Mouse (Mus musculus) retina, postnatal 1 day (tissue): ENCODE measurements around the gene Acrv1.
"Not testable (repeated sequence)": the region's sequence is repeated elsewhere in the genome, so short reads cannot be mapped to it uniquely, and the experiment has no call there.

ENCODE experiments used
- DNase-seq: peaks from one replicate; pipeline ENCODE4 v3.0.0-alpha.2; 2012

The Acrv1 gene

DNA sequence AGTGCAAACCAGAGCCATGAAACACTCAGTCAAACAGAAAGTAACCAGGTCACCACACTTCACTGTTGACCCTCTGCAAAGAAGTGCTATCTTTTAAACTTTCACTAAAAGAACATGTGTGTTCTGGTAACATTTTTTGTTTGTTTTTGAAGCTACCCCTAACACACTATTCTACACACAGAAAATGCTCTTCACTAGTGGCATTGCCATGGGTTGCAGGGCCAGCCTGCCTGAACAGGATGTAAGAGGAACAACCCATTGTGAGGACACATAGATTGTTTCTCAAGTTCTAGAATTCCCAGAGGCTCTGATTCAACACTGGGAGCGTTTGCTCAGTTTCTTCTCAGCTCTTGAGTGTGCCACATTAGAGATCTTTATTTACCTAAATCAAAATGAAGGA is at the start of gene Acrv1:
Gene Acrv1 (plus strand): TSS at position 301 of the 400 bp plus-strand sequence.
- no peak for DNase-seq

DNA sequence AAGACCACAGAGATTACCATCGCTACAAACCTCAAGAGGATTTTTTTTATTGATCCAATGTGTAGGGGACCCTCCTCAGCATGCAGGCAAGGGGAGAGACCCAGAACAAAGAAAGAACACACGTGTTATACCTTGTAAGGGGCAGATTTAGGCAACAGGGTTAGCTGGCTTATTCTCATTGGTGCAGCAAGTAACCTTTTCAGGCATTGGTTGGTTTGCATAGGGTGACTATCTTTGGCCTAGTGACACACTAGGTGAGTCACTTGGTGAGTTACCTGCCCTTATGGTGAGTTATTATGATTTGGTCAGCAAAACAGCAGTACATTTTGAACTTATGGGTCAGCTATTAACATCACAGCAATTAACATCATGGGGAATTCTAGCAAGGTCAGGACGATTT is 49.7 kb upstream of the Acrv1 start, which contains the start of gene A630095E13Rik:
Gene A630095E13Rik (minus strand): TSS at position 101 of the 400 bp plus-strand sequence.
- DNase-seq: not testable (repeated sequence)

DNA sequence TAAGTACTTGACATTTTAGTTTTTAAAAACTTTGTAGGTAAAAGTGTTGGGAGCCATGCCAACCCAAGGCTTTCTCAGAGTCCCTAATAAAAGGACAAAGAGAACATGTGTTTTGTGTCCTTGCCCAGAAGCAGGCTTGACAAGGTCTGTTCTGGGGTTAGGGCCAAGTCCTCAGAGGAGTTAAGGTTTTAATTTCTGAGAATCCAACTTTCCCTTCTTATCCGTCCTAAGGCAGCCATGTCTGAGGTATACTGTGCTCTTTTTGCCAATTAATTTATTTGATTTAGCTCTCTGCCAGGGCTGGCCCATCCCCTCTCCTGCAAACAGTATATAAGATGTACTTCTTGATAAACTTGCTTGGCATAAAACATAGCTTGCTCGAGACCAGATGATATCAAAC is 11.6 kb upstream of the Acrv1 start:
- no peak for DNase-seq

DNA sequence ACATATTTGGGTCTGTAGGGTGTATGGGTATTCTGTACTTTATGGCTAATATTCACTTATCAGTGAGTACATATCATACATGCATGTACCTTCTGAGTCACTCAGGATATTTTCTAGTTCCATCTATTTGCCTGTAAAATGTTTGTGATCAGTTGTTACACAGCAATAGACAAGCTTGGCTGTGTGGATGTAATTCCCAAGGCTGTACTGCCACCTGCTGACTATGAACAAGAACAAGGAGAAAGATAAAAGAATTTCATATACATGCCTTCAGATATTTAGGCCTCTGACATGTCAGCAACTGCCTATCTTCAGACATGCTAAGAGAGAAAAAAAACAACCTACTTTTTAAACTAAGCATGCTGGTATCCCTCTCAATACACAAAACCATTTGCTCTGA is 5.7 kb upstream of the Acrv1 start:
- peak; percentile 6 for DNase-seq

GRCm38 (mm10) chr9:36694276-36694675 is 1.3 kb downstream of the Acrv1 start:
- no peak for DNase-seq

DNA sequence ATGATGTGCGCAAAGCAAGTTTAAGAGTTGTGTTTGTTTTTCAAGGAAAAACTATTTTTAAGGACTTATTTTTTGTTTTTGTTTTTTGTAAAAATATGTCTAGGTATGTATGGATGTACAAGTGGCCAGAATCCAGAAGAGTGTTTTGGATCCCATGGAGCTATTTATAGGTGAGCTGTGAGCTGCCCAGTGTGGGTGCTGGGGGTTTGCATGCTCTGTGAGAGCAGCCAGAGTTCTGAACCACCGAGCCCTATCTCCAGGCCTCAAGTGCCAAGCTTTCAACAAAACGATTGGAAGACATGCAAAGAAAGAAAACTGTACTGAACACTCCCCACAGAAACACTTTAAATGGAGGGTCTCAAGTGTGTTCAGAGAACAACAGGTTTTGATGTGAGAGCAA is 12.9 kb downstream of the Acrv1 start:
- no peak for DNase-seq

DNA sequence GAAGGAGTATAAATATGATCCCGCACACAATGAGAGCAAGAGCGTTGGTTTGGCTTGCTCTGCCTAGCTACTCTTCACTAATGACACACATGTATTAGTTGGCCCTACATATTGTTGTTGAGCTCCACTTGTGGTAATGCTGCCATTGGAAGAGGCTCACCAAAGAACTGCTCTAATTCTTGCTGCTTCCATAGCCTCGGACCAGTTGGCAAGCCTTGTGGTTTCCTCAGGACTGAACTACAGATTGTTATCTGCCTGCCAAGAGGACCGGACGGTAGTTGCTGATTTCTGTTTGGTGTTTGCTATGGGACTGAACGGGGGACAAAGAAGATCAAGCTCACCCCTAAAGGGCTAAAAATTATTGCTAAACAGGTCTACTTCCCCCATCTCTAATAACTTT is 14.3 kb downstream of the Acrv1 start:
- no peak for DNase-seq

DNA sequence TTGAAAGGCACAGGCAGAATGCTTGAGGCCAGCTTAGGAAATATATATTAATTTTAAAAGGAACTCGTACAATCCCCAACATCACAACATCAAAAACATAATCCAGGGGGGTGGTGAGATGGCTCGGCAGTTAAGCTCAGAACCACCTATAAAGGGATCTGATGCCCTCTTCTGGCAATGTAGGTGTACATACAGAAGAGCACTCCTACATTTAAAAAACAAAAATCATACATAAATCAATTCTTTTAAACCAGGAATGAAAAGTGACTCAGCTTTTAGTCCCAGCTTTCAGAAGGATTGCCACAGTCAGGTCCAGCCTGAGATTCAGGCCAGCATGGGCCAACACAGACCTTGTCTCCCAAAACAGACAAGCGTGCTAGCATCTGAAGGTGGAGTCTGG is 23.6 kb downstream of the Acrv1 start:
- no peak for DNase-seq

GRCm38 (mm10) chr9:36726131-36727033 is 33.4 kb downstream of the Acrv1 start:
- peak; percentile 96 for DNase-seq

DNA sequence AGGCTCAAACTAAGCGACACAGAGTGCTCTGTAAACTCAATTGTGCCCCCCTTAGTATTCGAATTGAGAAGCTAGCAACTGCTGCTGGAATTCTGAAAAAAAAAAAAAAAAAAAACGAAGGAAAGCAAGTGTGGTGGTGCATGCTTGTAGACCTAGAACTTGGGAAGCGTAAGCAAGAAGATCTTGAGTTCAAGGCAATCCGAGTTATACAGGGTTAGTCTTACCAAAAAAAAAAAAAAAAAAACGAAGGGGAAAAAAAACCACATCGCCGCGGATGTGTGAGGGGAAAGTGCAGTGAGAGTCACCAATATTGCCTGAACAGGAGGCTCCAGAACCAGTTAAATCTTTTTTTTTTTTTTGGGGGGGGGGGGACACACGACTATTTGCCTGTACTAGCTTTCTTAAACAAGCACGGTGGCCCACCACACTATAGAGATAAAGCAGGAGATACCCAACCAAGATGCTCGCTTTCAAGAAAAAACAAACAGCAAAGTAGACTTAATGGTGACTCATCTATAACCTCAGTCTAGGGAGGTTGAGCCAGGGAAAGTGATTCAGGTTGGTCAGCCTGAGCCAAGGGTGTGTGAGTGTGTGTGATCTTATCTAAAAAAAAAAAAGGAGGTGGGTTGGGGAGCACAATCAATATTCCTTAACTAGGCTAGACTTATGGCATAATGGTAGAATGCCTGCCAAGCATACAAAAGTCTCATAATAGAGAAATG is 34.2 kb downstream of the Acrv1 start, which contains the start of gene Chek1:
Gene Chek1 (minus strand): TSS at position 32 of the 722 bp plus-strand sequence.
- DNase-seq: no peak
